Mouse (Mus musculus) splenic B cell, adult 2 months (primary cell): ENCODE data around the gene Rxfp3.
"Not testable (repeated sequence)": the region's sequence is repeated elsewhere in the genome, so short reads cannot be mapped to it uniquely, and the experiment has no call there.

ENCODE experiments used
- DNase-seq: peaks from one replicate; pipeline ENCODE4 v3.0.0-alpha.2; 2011; ENCODE audit warnings: low read depth, low spot score
- H3K27me3 ChIP-seq: 2 replicates; pipeline ENCODE4 v1.6.1; 2012; ENCODE audit warnings: mild to moderate bottlenecking, low read length, moderate library complexity, mixed read lengths; ENCODE audit not compliant: control insufficient read depth, poor library complexity, insufficient read depth, severe bottlenecking
- H3K36me3 ChIP-seq: 2 replicates; pipeline ENCODE4 v1.6.1; 2012; ENCODE audit warnings: mild to moderate bottlenecking, low read length, moderate library complexity, mixed read lengths; ENCODE audit not compliant: control insufficient read depth, poor library complexity, insufficient read depth, severe bottlenecking

Gene Rxfp3

GRCm38 (mm10) chr15:11003791-11004190 lies 34.0 kb downstream of the Rxfp3 start:
- no peak for DNase-seq
- no peaks in the 10 kb centered on the region for H3K27me3 ChIP-seq
- H3K36me3 ChIP-seq, result no peaks in the 10 kb centered on the region

- no peak for DNase-seq
- Histone ChIP-seq H3K27me3 (no peaks in the 10 kb centered on the region), H3K36me3 (0 out of 2 replicates have a peak, but pooled peaks cover 2% of the 10 kb centered on the region)
Observed at GRCm38 (mm10) chr15:11000421-11000820, 37.4 kb downstream of the Rxfp3 start, which contains the start of gene Slc45a2. Gene Slc45a2, plus strand, starts transcription at chr15:11000721.

- Histone ChIP-seq H3K36me3 (0 out of 2 replicates have a peak, but pooled peaks cover 2% of the 10 kb centered on the region), H3K27me3 (no peaks in the 10 kb centered on the region)
- no peak for DNase-seq
Observed at GRCm38 (mm10) chr15:10999832-11000231, 38.0 kb downstream of the Rxfp3 start.

- H3K27me3 ChIP-seq, result no peaks in the 10 kb centered on the region
- 0 out of 2 replicates have a peak, but pooled peaks cover 3% of the 10 kb centered on the region for H3K36me3 ChIP-seq
- no peak for DNase-seq
Observed at GRCm38 (mm10) chr15:10991566-10991965, 46.2 kb downstream of the Rxfp3 start.

GRCm38 (mm10) chr15:10990411-10990810 lies 47.4 kb downstream of the Rxfp3 start:
- DNase-seq, result no peak
- H3K27me3 ChIP-seq, result no peaks in the 10 kb centered on the region
- 0 out of 2 replicates have a peak, but pooled peaks cover 2% of the 10 kb centered on the region for H3K36me3 ChIP-seq

- not testable (repeated sequence) for H3K27me3 ChIP-seq, H3K36me3 ChIP-seq, DNase-seq
Observed at GRCm38 (mm10) chr15:10986477-10986876, 51.3 kb downstream of the Rxfp3 start.

- no peak for DNase-seq
- Histone ChIP-seq H3K27me3 (0 out of 2 replicates have a peak, but pooled peaks cover 1% of the 10 kb centered on the region), H3K36me3 (0 out of 2 replicates have a peak, but pooled peaks cover 2% of the 10 kb centered on the region)
Observed at GRCm38 (mm10) chr15:10985756-10986155, 52.0 kb downstream of the Rxfp3 start.
